10 mouse cellular contexts compared by ENCODE assay signal in genomic region chr15:31827219-31827618, GRCm38 (mm10).
A peak's percentile ranks its signal among the peaks of the same experiment; 100 is the strongest.
DNase-seq lines count a peak whose midpoint lies in the region; ATAC-seq and TF ChIP-seq lines count a peak whose summit lies in the region.
"Had no signal": no experiment of that assay in that cellular context is flagged by ENCODE, and none has a peak within 500 bp of the region (broad histone marks: within the 10 kb centered on the region; RNA-seq: fewer than 3 reads in every experiment).

No protein-coding gene starts in this region.

- no peak for TF ChIP-seq POLR2A in heart, adult 2 months (IDR thresholded peaks at IDR 0.05; ENCODE audit: insufficient read depth, low read depth, low read length)

- WGBS in heart, adult 2 months, result 70% methylated on average over 6 of the region's 6 CpGs
- 83% methylated on average over 6 of the region's 6 CpGs for WGBS in heart, embryonic 11.5 days (ENCODE audit: insufficient replicate concordance)
- 90% methylated on average over 6 of the region's 6 CpGs for WGBS in midbrain, postnatal 0 days

- H3K27me3 ChIP-seq in heart, adult 2 months (ENCODE audit: control insufficient read depth, insufficient read depth, low read length), result no peaks in the 10 kb centered on the region
- H3K27me3 ChIP-seq in heart, embryonic 11.5 days (ENCODE audit: control insufficient read depth, insufficient read depth, low read length), result no peaks in the 10 kb centered on the region
- no peaks in the 10 kb centered on the region for H3K27me3 ChIP-seq in midbrain, postnatal 0 days (ENCODE audit: insufficient read depth, low read length)
- H3K27me3 ChIP-seq: intestine, embryonic 15.5 days; liver, embryonic 15.5 days had no signal

- no peak for TF ChIP-seq EP300 in heart, adult 2 months (IDR thresholded peaks at IDR 0.05; ENCODE audit: insufficient read depth, low read depth, low read length)

- H3K79me2 ChIP-seq in heart, adult 2 months (replicated peaks; ENCODE audit: control insufficient read depth, insufficient read depth, low read length), result no peaks in the 10 kb centered on the region

- H3K4me3 ChIP-seq in heart, adult 2 months, result no peak overlapping the region
- H3K4me3 ChIP-seq in heart, embryonic 11.5 days (ENCODE audit: low read depth, low read length), result no peak overlapping the region
- no peak overlapping the region for H3K4me3 ChIP-seq in midbrain, postnatal 0 days (ENCODE audit: low read depth, low read length)
- H3K4me3 ChIP-seq: intestine, embryonic 15.5 days; liver, embryonic 15.5 days had no signal

- ATAC-seq in heart, embryonic 11.5 days (replicated peaks; ENCODE audit: insufficient number of reproducible peaks, low FRiP score, low TSS enrichment), result no peak
- ATAC-seq in midbrain, postnatal 0 days (ENCODE audit: low FRiP score), result no peak
- ATAC-seq: intestine, embryonic 15.5 days had no signal

- no peaks in the 10 kb centered on the region for H3K36me3 ChIP-seq in heart, adult 2 months (ENCODE audit: control insufficient read depth, insufficient read depth, low read length)
- H3K36me3 ChIP-seq in heart, embryonic 11.5 days (ENCODE audit: control insufficient read depth, insufficient read depth, low read length), result no peaks in the 10 kb centered on the region
- no peaks in the 10 kb centered on the region for H3K36me3 ChIP-seq in midbrain, postnatal 0 days (ENCODE audit: insufficient read depth, low read length)
- H3K36me3 ChIP-seq: intestine, embryonic 15.5 days; liver, embryonic 15.5 days had no signal

- H3K4me1 ChIP-seq in heart, adult 2 months (ENCODE audit: control insufficient read depth, insufficient read depth, low read length), result no peaks in the 10 kb centered on the region
- no peaks in the 10 kb centered on the region for H3K4me1 ChIP-seq in heart, embryonic 11.5 days (ENCODE audit: control insufficient read depth, insufficient read depth, low read length)
- no peaks in the 10 kb centered on the region for H3K4me1 ChIP-seq in midbrain, postnatal 0 days (ENCODE audit: insufficient read depth, low read length)
- H3K4me1 ChIP-seq: intestine, embryonic 15.5 days; liver, embryonic 15.5 days had no signal

- no peak overlapping the region for H3K9ac ChIP-seq in heart, adult 2 months (ENCODE audit: low read depth, low read length)
- H3K9ac ChIP-seq in heart, embryonic 11.5 days (ENCODE audit: low read depth, low read length), result no peak overlapping the region
- H3K9ac ChIP-seq in midbrain, postnatal 0 days (replicated peaks; ENCODE audit: low read length, poor library complexity, severe bottlenecking), result no peak overlapping the region
- H3K9ac ChIP-seq: intestine, embryonic 15.5 days; liver, embryonic 15.5 days had no signal

- DNase-seq in heart, adult 2 months, result peak in 1 of 2 experiments; percentile 19
- peak; percentile 10 for DNase-seq in lung, postnatal 10 days
- DNase-seq in lung, postnatal 14 days, result no peak
- peak; percentile 52 for DNase-seq in ZHBTc4 (ENCODE audit: low read depth, low spot score)
- peak; percentile 16 for DNase-seq in kidney, postnatal 10 days
- no peak for DNase-seq in midbrain, postnatal 0 days (ENCODE audit: low spot score)

- intact Hi-C loops in heart, adult 2 months (cut with DNase I), result no loop called here

- peak; percentile 62 for TF ChIP-seq CTCF in heart, adult 2 months (IDR thresholded peaks at IDR 0.05)
- no peak for TF ChIP-seq CTCF in midbrain, postnatal 0 days (IDR thresholded peaks at IDR 0.05)

- no peak overlapping the region for H3K27ac ChIP-seq in heart, adult 2 months
- H3K27ac ChIP-seq in heart, embryonic 11.5 days (ENCODE audit: low read depth, low read length), result no peak overlapping the region
- H3K27ac ChIP-seq in midbrain, postnatal 0 days (ENCODE audit: low read depth, low read length), result no peak overlapping the region
- H3K27ac ChIP-seq: intestine, embryonic 15.5 days; liver, embryonic 15.5 days had no signal

- H3K9me3 ChIP-seq in heart, embryonic 11.5 days (replicated peaks; ENCODE audit: control insufficient read depth, low read length), result no peaks in the 10 kb centered on the region
- no peaks in the 10 kb centered on the region for H3K9me3 ChIP-seq in midbrain, postnatal 0 days (ENCODE audit: low read length)
- H3K9me3 ChIP-seq: intestine, embryonic 15.5 days; liver, embryonic 15.5 days had no signal

- no peak overlapping the region for H3K4me2 ChIP-seq in heart, embryonic 11.5 days
- no peak overlapping the region for H3K4me2 ChIP-seq in midbrain, postnatal 0 days (ENCODE audit: low read depth, low read length, poor library complexity, severe bottlenecking)
- H3K4me2 ChIP-seq: intestine, embryonic 15.5 days; liver, embryonic 15.5 days; midbrain, embryonic 11.5 days had no signal

Comparison
In these comparisons a context has a peak if more than half of its experiments do, and no peak if none do; other contexts are left out.
1. DNase-seq: peak in lung, postnatal 10 days (single experiment), ZHBTc4 (single experiment) and kidney, postnatal 10 days (single experiment); none in lung, postnatal 14 days (single experiment) and midbrain, postnatal 0 days (single experiment).